Mouse (Mus musculus) retina, postnatal 7 days (tissue): ENCODE data around the gene Atg101.
"Not testable (repeated sequence)": the region's sequence is repeated elsewhere in the genome, so short reads cannot be mapped to it uniquely, and the experiment has no call there.

Source experiments
- DNase-seq: peaks from one replicate; pipeline ENCODE4 v3.0.0-alpha.2; 2012; ENCODE audit warnings: low read depth, low spot score

The Atg101 gene

DNA sequence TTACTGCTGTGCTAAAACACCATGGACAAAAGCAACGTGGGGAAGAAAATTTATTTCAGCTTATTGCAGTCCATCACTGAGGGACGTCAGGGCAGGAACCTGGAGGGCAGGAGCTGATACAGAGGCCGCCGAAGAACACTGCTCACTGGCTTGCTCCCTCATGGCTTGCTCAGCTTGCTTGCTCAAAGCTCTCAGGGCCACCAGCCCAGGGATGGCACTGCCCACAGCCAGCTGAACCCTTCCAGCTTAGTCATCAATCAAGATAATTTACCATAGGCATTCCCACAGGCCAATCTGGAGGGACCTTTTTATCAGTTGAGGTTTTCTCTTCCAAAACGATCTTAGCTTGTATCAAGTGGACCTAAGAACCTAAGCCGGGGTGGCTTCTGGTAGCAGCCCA lies 27.9 kb downstream of the Atg101 start:
- DNase-seq, result no peak

DNA sequence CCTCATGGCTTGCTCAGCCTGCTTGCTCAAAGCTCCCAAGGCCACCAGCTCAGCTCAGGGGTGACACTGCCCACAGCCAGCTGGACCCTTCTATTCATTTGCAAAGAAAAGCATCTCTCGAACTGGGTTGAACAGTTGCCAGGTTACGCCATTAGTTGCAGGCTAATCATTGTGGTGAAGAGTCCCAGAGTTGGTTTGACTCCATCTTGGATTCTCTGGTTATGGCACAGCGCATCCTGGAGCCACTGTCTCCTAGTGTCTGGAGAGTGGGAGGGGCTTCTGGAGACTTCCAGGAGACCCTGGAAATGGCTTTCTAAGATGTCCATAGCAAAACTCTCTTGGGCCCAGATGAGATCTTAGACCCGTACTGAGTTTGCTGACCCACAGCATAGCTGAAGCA lies 31.3 kb downstream of the Atg101 start:
- DNase-seq, result no peak

DNA sequence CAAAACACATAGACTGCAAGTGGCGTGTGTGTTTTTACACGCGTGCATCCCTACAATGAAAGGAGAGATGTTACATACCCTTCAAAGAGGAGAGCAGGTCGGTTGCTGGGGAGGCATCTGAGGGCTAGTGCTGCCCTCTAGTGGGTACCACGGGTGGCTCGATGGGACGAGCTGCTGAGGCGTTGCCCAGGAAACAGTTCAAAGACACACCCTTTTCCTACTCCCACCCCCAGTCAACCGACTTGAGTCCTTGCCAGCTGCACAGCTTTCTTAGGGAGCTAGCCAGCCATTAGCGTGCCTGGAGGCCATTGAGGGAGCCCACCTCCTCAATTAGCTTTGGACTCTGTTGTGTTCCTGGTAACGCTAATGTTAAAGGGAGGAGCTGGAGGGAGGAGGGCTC lies 31.8 kb downstream of the Atg101 start:
- peak; percentile 64 for DNase-seq

DNA sequence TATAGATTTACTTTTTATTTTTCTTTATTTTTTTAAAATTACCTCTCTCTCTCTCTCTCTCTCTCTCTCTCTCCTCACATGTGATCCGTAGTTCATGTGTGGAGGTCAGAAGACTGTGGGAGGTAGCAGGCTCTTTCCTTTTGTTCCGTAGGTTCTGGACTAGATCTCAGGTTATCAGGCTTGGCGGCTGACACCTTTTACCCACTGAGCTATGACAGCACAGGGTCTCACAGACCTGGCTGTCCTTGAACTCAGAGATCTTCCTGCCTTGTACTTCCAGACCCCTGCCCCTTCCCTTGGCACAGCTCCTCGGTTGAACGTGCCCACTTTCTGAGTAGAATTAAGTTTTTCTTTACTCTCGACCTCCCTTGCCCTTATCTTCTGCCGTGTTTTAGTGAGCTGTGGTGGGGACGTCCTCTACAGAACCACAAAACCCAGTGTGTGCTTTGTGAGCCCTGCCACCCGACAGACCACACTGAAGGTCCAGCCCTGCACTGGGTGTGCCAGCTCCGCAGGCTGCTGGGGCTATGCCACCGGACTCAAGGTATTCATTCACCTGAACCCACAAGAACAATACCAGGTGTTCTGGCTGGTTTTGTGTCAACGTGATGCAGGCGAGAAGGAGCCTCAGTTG lies 32.3 kb downstream of the Atg101 start:
- no peak for DNase-seq

DNA sequence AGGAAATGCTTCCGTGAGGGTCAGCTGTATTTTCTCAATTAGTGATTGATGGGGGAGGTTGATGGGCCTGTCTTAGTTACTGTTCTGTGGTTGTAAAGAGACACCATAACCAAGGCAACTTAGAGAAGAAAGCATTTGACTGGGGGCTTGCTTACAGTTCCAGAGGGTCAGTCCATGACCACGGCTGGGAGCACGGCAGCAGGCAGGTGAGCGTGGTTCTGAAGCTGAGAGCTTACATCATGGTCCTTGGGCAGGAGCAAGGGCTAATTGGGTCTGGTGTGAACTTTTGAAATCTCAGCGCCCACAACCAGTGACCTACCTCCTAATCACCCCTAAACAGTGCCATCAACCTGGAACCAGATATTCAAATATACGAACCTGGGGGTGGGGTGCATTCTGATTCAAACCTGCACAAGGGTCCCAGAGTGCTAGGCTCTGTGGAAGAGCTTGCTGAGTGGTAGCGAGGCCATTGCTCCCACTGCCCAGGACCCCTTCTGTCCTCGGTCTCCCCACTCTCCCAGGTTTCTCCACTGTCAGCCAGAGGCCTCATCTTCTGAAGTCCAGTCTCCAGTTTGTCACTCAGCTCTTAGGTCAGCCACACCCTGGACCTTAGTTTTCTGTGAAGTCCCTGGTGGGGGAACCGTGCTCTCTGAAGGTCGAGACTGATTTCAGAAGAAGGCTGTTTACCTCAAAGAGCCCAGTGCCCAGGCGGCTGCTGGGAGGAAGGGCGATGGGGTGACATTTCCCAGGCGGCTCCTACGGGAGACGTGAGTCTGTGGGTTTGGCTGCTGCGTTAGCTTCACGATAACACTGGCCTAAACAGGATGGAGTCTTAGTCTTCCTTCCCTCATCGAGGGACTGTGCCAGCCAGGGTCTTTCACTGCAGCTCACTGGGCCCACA lies 33.1 kb downstream of the Atg101 start:
- DNase-seq, result no peak

DNA sequence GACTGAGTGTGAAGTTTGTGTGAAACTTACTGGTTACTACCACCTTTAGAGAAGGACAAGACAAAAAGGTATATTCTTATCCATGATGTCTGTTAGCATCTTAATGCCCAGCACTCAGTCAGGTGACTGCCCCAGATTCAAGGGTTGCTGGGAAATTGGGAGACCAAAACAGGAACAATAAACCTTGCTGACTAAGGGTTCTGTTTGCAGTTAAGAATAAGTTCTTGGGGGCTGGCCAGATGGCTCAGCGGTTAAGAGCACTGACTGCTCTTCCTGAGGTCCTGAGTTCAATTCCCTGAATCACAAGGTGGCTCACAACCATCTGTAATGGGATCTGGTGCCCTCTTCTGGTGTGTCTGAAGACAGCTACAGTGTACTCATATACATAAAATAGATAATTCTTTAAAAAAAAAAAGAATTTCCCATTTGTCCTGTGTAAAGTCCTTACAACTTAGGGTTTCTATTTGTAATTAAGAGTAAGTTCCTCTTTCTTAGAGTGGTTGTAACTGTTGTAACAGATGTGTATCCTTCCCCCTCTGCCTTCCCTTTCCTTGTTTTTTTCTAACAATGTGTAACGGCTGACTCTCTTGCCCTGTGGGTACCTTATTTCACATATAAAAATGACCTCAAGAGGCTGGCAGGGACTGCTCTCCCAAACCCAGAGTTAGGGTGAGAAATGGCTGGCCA lies 33.9 kb downstream of the Atg101 start:
- DNase-seq, result no peak

DNA sequence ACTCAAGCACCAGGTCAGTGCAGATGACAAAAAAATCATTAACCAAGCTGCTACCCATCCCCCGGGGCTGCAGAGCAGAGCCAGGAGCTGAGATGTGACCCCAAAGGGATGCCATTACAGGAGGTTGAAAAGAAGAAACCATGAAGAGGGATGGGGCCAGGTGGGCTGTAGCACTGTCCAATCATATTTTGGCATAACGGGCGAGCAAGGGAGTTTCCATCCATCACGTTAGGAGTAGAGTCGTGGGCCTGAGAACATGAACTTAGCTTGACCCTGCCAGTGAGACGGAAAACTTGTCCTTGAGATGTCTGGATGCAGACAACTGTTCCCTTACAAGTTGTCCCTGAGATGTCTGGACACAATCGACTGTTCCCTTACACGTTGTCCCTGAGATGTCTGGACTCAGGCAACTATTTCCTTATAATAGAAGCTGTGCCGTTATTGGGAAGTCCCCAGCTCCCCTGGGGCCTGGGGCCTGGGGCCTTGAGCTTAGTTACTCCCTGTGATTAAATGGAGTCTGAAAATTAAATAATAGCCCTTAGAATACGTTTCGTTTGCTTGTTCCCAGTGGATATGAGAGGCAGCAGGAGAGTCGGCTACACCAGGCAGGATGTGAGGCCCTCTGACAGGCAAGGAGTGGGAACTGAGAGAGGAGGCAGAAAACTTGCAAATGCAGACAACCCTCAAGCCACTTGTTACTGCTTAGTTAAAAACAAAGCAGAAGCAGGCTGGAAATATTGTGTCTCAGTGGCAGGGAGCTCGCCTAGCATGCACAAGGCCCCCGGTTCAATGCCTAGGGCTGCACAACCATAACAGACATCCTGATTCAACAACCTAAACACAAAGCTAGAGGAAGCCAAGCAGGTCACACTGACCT lies 35.1 kb downstream of the Atg101 start:
- DNase-seq, result no peak

DNA sequence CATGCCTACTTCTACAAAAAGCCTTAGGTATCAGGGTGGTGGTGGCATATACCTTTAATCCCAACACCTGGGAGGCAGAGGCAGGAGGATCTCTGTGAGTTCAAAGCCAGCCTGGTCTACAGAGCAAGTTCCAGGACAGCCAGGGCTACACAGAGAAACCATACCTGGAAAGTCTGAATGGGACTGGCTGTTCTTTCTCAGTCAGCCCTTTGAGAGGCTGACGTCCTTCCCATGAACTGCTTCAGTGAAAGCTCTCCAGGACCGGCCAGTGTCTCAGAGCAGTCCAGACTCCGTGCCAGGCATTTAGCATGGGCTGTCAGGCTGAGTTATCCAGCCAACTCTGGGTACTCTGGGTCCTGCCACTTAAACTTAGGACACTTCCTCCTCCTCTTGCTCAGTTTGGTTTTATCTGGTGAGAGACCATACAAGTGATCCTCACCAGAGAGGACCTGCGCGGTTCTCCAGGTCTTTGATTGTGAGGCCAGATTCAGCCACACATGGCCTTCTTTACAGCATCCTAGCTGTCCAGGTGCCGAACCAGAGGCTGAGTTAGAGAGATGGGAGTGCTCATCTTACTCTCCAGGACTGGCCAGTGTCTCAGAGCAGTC lies 36.0 kb downstream of the Atg101 start:
- DNase-seq, result no peak

DNA sequence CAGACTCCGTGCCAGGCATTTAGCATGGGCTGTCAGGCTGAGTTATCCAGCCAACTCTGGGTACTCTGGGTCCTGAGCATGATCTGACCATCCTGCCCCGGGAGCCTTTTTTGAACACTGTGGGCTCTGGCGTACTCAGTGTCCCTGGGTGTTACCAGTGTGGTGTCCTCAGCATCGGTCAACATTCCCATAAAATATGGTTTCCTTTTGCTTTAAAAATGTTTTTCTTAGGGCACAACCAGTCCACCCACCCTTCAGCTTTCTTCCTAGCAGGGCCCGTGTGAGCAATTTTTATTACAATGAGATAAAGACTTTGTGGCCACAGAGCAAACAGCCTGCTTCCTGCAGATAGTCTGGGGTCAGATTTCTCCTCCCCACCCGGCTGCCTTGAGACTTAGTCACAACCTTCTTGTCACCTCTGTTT lies 36.6 kb downstream of the Atg101 start:
- DNase-seq, result no peak

DNA sequence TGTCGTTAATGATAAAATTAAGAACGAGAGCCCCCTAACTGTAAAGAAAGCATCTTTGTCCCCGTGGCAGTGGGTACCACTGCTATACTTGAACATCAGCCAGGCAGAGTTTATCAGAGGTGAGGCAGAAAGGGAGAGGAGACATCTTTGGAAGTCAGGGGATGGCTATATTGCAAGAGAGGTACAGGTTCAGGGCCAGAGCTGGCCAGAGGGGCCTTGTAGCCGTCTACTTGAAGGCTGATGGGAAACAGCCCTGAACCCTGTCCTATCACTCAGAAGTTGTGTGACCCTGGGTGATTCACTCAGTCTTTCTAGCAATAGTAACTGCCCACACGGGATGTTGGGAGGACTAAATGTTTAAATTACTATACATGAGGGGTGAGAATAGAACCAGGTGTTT lies 37.1 kb downstream of the Atg101 start:
- no peak for DNase-seq

DNA sequence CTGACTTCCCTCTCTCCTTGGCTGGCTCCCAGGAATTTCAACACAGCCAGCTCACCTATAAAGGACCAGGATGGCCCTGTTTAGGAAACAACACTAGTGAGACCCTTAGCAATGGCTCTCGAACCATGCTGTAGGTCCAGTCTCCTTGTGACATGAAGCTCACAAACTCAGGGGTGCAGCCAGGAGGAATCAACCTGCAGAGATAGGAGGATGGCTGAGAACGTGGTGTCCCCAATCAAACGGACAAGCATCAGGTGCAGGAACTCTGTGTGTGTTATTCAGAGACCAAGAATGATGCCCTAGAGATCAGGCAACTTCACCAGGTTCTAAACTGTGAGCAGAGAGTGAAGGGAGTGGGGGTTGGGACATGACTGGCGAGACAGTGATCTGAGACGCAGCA lies 38.0 kb downstream of the Atg101 start:
- DNase-seq, result no peak

DNA sequence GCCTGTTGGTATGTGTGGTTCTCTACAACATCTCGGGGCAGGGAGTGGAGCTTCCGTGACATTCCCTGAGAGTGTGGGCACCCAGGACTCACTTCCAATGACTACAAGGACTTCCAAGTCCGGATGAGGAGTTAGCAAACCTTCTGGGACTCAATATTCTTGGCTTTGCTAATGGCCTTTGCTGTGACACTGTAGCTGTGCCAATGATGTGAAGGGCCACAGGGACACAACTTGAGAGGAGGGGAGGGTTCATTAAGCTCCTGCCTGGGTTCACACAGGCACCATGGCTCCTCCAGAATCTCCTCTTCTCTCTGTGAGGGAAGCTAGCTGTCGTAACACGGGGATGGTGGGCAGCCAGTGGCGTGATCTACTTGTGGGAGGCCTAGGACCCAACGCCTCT lies 38.6 kb downstream of the Atg101 start:
- no peak for DNase-seq

DNA sequence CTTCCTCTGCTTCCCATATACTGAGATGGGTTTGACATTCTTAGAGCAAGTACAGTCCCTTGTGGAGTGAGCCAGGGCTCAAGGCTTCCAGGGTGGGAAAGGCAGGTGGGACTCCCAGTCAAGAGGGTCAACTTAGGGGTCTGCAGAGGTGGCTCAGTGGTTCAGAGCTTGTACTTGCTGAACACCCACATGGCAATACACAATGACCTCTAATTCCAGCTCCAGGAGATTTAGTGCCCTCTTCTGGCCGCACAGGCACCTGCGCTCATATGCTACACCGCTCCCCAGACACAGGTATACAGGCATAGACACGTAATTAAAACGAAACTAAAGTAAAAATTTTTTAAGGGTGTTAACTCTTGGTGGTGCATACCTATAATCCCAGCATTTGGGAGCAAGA lies 39.4 kb downstream of the Atg101 start:
- no peak for DNase-seq

DNA sequence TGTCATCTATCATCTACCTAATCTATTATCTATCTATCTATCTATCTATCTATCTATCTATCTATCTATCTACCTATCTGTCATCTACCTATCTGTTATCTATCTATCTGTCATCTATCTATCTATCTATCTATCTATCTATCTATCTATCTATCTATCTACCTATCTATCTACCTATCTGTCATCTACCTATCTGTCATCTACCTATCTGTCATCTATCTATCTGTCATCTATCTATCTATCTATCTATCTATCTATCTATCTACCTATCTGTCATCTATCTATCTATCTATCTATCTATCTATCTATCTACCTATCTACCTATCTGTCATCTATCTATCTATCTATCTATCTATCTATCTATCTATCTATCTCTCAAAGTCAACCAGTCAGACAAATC lies 40.3 kb downstream of the Atg101 start:
- DNase-seq, result not testable (repeated sequence)

DNA sequence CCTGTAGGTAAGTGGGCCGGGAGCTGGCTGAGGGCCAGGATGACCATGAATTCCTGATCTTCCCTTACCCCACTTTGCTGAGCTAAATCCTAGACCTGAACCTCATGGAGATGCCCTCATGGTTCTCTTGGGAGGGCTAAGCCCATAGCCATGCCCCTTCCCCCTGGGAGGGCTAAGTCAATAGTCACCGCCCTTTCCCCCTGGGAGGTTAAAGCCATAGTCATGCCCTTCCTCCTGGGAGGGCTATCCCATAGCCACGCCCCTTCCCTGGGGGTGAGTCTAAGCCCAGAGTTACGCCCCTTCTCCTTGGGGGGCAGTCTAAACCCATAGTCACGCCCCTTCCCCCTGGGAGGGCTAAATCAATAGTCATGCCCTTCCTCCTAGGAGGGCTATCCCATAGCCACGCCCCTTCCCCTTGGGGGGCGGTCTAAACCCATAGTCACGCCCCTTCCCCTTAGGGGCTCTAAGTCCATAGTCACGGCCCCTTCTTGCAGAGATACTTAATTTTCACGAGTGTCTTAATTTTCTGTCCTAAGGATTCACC lies 42.0 kb downstream of the Atg101 start:
- no peak for DNase-seq

DNA sequence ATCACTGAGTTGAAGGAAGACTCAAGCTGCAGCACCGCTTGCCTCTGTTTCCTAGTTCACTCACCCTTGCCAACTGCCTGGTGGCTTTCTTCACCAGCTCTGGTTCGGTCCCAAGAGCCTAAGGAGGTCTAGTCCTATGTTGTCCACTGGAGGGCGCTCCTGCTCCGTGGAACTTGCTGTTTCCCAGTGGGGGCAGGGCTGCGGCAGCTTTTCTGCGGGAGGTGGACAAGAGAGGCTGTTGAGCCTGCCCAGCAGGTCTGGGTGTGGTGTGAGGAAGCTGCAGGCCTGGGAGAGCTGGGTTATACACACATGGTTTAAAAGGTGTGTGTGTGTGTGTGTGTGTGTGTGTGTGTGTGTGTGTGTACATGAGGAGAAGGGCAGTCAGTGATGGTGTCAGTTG lies 43.2 kb downstream of the Atg101 start:
- DNase-seq, result peak; percentile 61

DNA sequence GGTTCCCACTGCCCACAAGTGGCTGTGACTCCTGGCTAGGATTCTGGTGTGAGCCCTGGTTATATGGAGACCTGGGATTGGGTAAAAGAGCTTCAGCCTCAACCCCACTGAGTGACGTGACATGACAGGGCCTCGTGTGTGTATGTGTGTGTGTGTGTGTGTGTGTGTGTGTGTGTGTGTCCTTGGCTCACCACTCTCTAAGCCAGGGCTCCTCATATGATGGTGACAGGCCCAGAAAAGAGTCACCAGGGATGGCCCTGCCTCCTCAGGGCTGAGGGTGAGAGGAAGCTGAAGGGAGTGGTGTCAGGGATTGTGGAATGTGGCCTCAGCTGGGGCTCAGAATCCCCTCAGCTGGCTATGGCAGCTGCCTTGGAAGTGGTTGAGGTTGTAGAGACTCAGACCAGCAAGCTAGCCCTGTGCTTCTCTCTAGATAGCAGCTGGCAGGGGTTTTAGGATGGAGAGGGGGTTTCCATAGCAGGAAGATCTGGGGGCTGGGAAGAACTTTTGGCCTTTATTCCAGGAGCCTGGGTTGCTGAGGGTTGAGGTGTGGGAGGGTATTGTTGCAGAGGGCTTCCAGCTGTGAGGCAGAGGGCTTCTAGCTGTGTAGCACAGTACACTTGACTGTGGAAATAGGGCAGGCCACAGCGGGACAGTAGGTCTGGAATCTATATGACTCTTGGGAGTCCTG lies 44.9 kb downstream of the Atg101 start:
- DNase-seq, result no peak

DNA sequence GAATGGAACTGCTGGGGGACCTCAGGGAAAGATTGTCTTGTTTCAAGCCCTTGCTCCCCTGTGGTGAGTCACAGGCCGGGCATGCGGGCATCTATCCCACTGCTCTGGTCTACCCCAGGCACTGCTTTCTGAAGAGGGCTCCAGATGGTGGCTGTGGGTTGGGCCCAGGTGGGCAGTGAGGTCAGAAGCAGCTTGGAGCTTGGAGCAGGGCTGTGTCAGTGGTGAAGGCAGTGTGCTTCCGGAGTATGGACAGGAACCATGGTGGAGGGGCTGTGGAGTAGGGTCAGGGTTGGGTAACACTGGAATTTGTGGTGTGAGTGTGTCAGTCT lies 45.5 kb downstream of the Atg101 start:
- no peak for DNase-seq

DNA sequence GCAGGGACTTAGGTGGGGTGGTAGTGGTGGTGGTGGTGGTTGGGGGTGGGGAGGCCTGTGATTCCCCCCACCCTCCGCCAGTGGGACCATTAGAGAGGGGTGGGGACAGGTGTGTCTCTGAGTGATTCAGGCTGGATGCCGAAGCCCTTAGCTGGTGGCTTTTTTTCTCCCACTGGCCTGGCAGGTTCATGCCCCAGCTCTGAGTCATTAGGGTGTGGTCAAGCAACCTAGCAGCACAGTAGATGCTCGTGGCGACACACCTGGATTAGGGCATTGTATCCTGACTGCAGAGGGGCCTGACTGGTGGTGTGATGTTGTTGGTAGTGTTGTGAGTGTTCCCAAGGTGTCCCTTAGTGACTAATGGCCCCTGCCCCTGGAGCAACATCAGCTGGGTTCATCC lies 47.0 kb downstream of the Atg101 start:
- DNase-seq, result no peak

DNA sequence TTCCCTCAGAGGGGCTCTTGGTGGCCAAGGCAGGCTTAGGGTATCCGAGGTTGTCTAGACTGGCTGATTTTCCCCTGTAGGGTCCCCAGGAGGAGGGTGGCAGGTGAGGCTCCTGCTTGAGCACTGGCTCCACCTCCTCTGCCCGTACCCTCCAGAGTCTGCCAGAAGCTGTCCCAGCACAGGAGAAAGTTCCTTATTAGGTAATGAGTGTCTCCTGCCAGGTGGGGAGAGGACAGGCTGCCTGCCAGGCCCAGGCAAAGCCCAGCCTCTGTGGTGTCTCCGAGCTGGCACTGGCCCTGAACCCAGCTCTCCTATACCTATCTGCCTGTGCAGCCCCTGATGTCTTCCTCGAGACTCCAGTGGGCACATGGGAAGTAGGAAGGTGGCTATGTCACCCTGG lies 48.3 kb downstream of the Atg101 start:
- no peak for DNase-seq

DNA sequence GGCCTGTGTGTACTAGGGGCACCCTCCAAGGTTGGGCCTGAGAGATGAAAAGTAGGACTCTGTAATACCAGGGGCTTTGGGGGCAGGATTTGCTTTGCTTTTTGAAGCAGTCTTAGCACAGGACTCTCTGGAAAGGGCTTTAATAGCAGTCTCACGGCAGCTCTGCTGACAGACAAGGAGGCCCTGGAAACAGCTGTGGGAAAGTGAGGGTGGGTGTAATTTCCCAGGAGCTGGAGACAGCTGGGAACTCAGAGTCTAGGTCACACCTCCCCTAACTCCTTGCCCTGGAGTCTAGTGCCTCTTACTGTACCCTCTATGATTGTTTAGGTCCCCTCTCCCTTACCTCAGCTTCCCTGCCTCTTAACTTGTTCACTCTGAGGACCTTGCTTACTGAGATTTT lies 49.1 kb downstream of the Atg101 start:
- no peak for DNase-seq
